Comparison of ENCODE assay signal across 25 mouse cellular contexts in genomic region chr4:101084863-101085262, GRCm38 (mm10). TPM values are rescaled to one million over a fixed set of nuclear protein-coding genes. Genes with fewer than 3 reads are reported as not detected.
DNase-seq lines count a peak whose midpoint lies in the region; ATAC-seq and TF ChIP-seq lines count a peak whose summit lies in the region.
"Had no signal": no experiment of that assay in that cellular context is flagged by ENCODE, and none has a peak within 500 bp of the region (broad histone marks: within the 10 kb centered on the region; RNA-seq: fewer than 3 reads in every experiment).

No protein-coding gene starts in this region.

- no peak overlapping the region for H3K4me2 ChIP-seq in kidney, embryonic 15.5 days
- H3K4me2 ChIP-seq in lung, postnatal 0 days (replicated peaks; ENCODE audit: low read depth, low read length) = no peak overlapping the region
- no peak overlapping the region for H3K4me2 ChIP-seq in stomach, embryonic 15.5 days
- H3K4me2 ChIP-seq in stomach, postnatal 0 days (replicated peaks; ENCODE audit: low read depth) = no peak overlapping the region
- H3K4me2 ChIP-seq: embryonic facial prominence, embryonic 12.5 days; forebrain, embryonic 13.5 days; forebrain, embryonic 15.5 days had no signal

- H3K27me3 ChIP-seq in kidney, embryonic 15.5 days = peaks cover 7% of the 10 kb centered on the region; the same call in 1 of the 2 replicates
- no peaks in the 10 kb centered on the region for H3K27me3 ChIP-seq in lung, postnatal 0 days (replicated peaks; ENCODE audit: insufficient read depth, low read length)
- no peaks in the 10 kb centered on the region for H3K27me3 ChIP-seq in stomach, embryonic 15.5 days (replicated peaks)
- no peaks in the 10 kb centered on the region for H3K27me3 ChIP-seq in stomach, postnatal 0 days (ENCODE audit: control insufficient read depth, insufficient read depth, low read length)
- H3K27me3 ChIP-seq: embryonic facial prominence, embryonic 12.5 days; forebrain, embryonic 13.5 days; forebrain, embryonic 15.5 days; Patski had no signal

- H3K9me3 ChIP-seq in kidney, embryonic 15.5 days (replicated peaks) = no peaks in the 10 kb centered on the region
- H3K9me3 ChIP-seq in lung, postnatal 0 days (ENCODE audit: low read length) = no peaks in the 10 kb centered on the region
- H3K9me3 ChIP-seq in stomach, embryonic 15.5 days = no peaks in the 10 kb centered on the region
- no peaks in the 10 kb centered on the region for H3K9me3 ChIP-seq in stomach, postnatal 0 days (ENCODE audit: control insufficient read depth, low read length)
- H3K9me3 ChIP-seq: embryonic facial prominence, embryonic 12.5 days; forebrain, embryonic 13.5 days; forebrain, embryonic 15.5 days; G1E had no signal

- WGBS in kidney, embryonic 15.5 days = 85% methylated on average over 4 of the region's 4 CpGs
- 68% methylated on average over 4 of the region's 4 CpGs for WGBS in lung, postnatal 0 days
- 64% methylated on average over 4 of the region's 4 CpGs for WGBS in stomach, embryonic 15.5 days
- WGBS in stomach, postnatal 0 days = 48% methylated on average over 4 of the region's 4 CpGs

- TF ChIP-seq CTCF in lung, postnatal 0 days (IDR thresholded peaks at IDR 0.05) = no peak
- no peak for TF ChIP-seq CTCF in stomach, postnatal 0 days (IDR thresholded peaks at IDR 0.05; ENCODE audit: low read depth)

- H3K4me3 ChIP-seq in kidney, embryonic 15.5 days (replicated peaks) = no peak overlapping the region
- no peak overlapping the region for H3K4me3 ChIP-seq in lung, postnatal 0 days (ENCODE audit: low read depth, low read length)
- H3K4me3 ChIP-seq in stomach, embryonic 15.5 days (replicated peaks) = no peak overlapping the region
- H3K4me3 ChIP-seq in stomach, postnatal 0 days (ENCODE audit: low read depth, low read length) = no peak overlapping the region
- H3K4me3 ChIP-seq: embryonic facial prominence, embryonic 12.5 days; forebrain, embryonic 13.5 days; forebrain, embryonic 15.5 days had no signal

- H3K36me3 ChIP-seq in kidney, embryonic 15.5 days = 0 out of 2 replicates have a peak, but pooled peaks cover 3% of the 10 kb centered on the region
- no peaks in the 10 kb centered on the region for H3K36me3 ChIP-seq in lung, postnatal 0 days (ENCODE audit: insufficient read depth, low read length)
- no peaks in the 10 kb centered on the region for H3K36me3 ChIP-seq in stomach, embryonic 15.5 days
- no peaks in the 10 kb centered on the region for H3K36me3 ChIP-seq in stomach, postnatal 0 days (ENCODE audit: control insufficient read depth, insufficient read depth, low read length)
- H3K36me3 ChIP-seq: embryonic facial prominence, embryonic 12.5 days; forebrain, embryonic 15.5 days; G1E had no signal

- ATAC-seq in kidney, embryonic 15.5 days (replicated peaks; ENCODE audit: low FRiP score) = no peak
- no peak for ATAC-seq in lung, postnatal 0 days
- ATAC-seq in stomach, embryonic 15.5 days (ENCODE audit: insufficient read depth, low FRiP score, low read depth) = no peak
- ATAC-seq in stomach, postnatal 0 days (ENCODE audit: low FRiP score, low TSS enrichment) = peak; percentile 56; the same call in 1 of the 2 replicates
- no peak for ATAC-seq in CD4-positive, CD25-positive, alpha-beta regulatory T cell, adult 4 months
- ATAC-seq: activated CD4-positive, CD25-positive, alpha-beta regulatory T cell, adult 4 months; forebrain, embryonic 13.5 days; forebrain, embryonic 15.5 days; forebrain, postnatal 0 days; Patski had no signal

- H3K4me1 ChIP-seq in kidney, embryonic 15.5 days = peaks cover 39% of the 10 kb centered on the region
- H3K4me1 ChIP-seq in lung, postnatal 0 days (ENCODE audit: insufficient read depth, low read depth, low read length) = 0 out of 2 replicates have a peak, but pooled peaks cover 5% of the 10 kb centered on the region
- peaks cover 6% of the 10 kb centered on the region; the same call in 1 of the 2 replicates for H3K4me1 ChIP-seq in stomach, embryonic 15.5 days
- no peaks in the 10 kb centered on the region for H3K4me1 ChIP-seq in stomach, postnatal 0 days (replicated peaks; ENCODE audit: control insufficient read depth, insufficient read depth)

- TF ChIP-seq EP300 in lung, postnatal 0 days (IDR thresholded peaks at IDR 0.05) = no peak
- TF ChIP-seq EP300 in stomach, postnatal 0 days (optimal IDR thresholded peaks at IDR 0.05) = no peak

- 0 out of 2 replicates have a peak overlapping the region, but pooled peaks have one; percentile 2 for H3K27ac ChIP-seq in kidney, embryonic 15.5 days
- H3K27ac ChIP-seq in lung, postnatal 0 days (ENCODE audit: low read length) = no peak overlapping the region
- 0 out of 2 replicates have a peak overlapping the region, but pooled peaks have one; percentile 21 for H3K27ac ChIP-seq in stomach, embryonic 15.5 days
- H3K27ac ChIP-seq in stomach, postnatal 0 days (replicated peaks) = no peak overlapping the region
- H3K27ac ChIP-seq: embryonic facial prominence, embryonic 12.5 days; forebrain, embryonic 13.5 days; forebrain, embryonic 15.5 days had no signal

- DNase-seq in kidney, postnatal 14 days = no peak
- DNase-seq in lung, postnatal 0 days (ENCODE audit: low spot score) = peak; percentile 16
- no peak for DNase-seq in lung, postnatal 10 days
- peak; percentile 50 for DNase-seq in stomach, postnatal 0 days (ENCODE audit: low spot score)
- DNase-seq in adrenal gland, adult (ENCODE audit: inconsistent age in 2 of 2, low spot score in 1 of 2) = no peak
- DNase-seq: adrenal gland, adult 2 months; adrenal gland, postnatal 10 days; adrenal gland, postnatal 25 days; cerebellum, adult 11 months; cerebellum, adult 18-20 months; cerebellum, adult 8-10 months; cerebellum, adult 9-11 months; cerebellum, postnatal 14 days; cerebellum, postnatal 36 days; embryo, embryonic 11 days; forebrain, postnatal 0 days had no signal

- H3K9ac ChIP-seq in kidney, embryonic 15.5 days = no peak overlapping the region
- no peak overlapping the region for H3K9ac ChIP-seq in lung, postnatal 0 days (replicated peaks; ENCODE audit: low read depth)
- H3K9ac ChIP-seq in stomach, embryonic 15.5 days = no peak overlapping the region
- no peak overlapping the region for H3K9ac ChIP-seq in stomach, postnatal 0 days (ENCODE audit: low read length)
- H3K9ac ChIP-seq: embryonic facial prominence, embryonic 12.5 days; forebrain, embryonic 13.5 days; forebrain, embryonic 15.5 days; forebrain, postnatal 0 days had no signal

RNA-seq across cellular contexts. Expression of gene Raver2, which starts 16.1 kb away (rescaled TPM):
- 12.0 and 12.1 TPM in 2 replicates for polyA plus RNA-seq in kidney, embryonic 15.5 days (2015; fragmentation: Nextera tagmentation; extraction: Ambion mirVana)
- 13.0 and 13.2 TPM in 2 replicates for polyA plus RNA-seq in lung, postnatal 0 days (2015; fragmentation: Nextera tagmentation; extraction: Ambion mirVana)
- 9.8 and 11.0 TPM in 2 replicates for polyA plus RNA-seq in stomach, embryonic 15.5 days (2015; fragmentation: Nextera tagmentation; extraction: Ambion mirVana)
- 3.9 and 4.5 TPM in 2 replicates for polyA plus RNA-seq in stomach, postnatal 0 days (2015; fragmentation: Nextera tagmentation; extraction: Ambion mirVana)
- 1 to 10 TPM; 3.3 to 4.6 TPM for polyA plus RNA-seq in CD4-positive, CD25-positive, alpha-beta regulatory T cell, adult 4 months (2017; shearing (Covaris generic))
- polyA plus RNA-seq: G1E had no signal

Comparison
In these comparisons a context has a peak if more than half of its experiments do, and no peak if none do; other contexts are left out.
1. H3K27ac ChIP-seq: peak in kidney, embryonic 15.5 days (single experiment) and stomach, embryonic 15.5 days (single experiment); none in lung, postnatal 0 days (single experiment) and stomach, postnatal 0 days (single experiment).
2. DNase-seq: peak in lung, postnatal 0 days (single experiment) and stomach, postnatal 0 days (single experiment); none in kidney, postnatal 14 days (single experiment), lung, postnatal 10 days (single experiment) and adrenal gland, adult (0 of 2).